ENCODE assay signal across 11 mouse cellular contexts in genomic region chr8:56063081-56063480, GRCm38 (mm10).
DNase-seq lines count a peak whose midpoint lies in the region; ATAC-seq and TF ChIP-seq lines count a peak whose summit lies in the region.
"Had no signal": no experiment of that assay in that cellular context is flagged by ENCODE, and none has a peak within 500 bp of the region (broad histone marks: within the 10 kb centered on the region; RNA-seq: fewer than 3 reads in every experiment).

No protein-coding gene starts in this region.

- no peaks in the 10 kb centered on the region for H3K27me3 ChIP-seq in hindbrain, embryonic 11.5 days (ENCODE audit: control insufficient read depth, insufficient read depth, low read length)
- H3K27me3 ChIP-seq in hindbrain, embryonic 16.5 days (replicated peaks; ENCODE audit: control insufficient read depth, insufficient read depth, low read length): no peaks in the 10 kb centered on the region
- H3K27me3 ChIP-seq in MEL (ENCODE audit: control insufficient read depth in 1 of 2, insufficient read depth in 2 of 2, low read length in 2 of 2): no peaks in the 10 kb centered on the region
- H3K27me3 ChIP-seq in liver, postnatal 0 days (ENCODE audit: insufficient read depth, low read length): no peaks in the 10 kb centered on the region
- H3K27me3 ChIP-seq in stomach, postnatal 0 days (ENCODE audit: control insufficient read depth, insufficient read depth, low read length): no peaks in the 10 kb centered on the region
- H3K27me3 ChIP-seq: embryonic facial prominence, embryonic 15.5 days; liver, embryonic 15.5 days; stomach, embryonic 15.5 days had no signal

- no peak overlapping the region for H3K4me2 ChIP-seq in hindbrain, embryonic 11.5 days (replicated peaks; ENCODE audit: low read depth, low read length)
- H3K4me2 ChIP-seq in hindbrain, embryonic 16.5 days (ENCODE audit: low read length): no peak overlapping the region
- H3K4me2 ChIP-seq in liver, postnatal 0 days (ENCODE audit: low read depth, low read length): no peak overlapping the region
- H3K4me2 ChIP-seq in stomach, postnatal 0 days (replicated peaks; ENCODE audit: low read depth): no peak overlapping the region
- H3K4me2 ChIP-seq: embryonic facial prominence, embryonic 15.5 days; liver, embryonic 15.5 days; stomach, embryonic 15.5 days had no signal

- H3K4me1 ChIP-seq in hindbrain, embryonic 11.5 days (replicated peaks; ENCODE audit: control insufficient read depth, insufficient read depth, low read length): no peaks in the 10 kb centered on the region
- H3K4me1 ChIP-seq in hindbrain, embryonic 16.5 days (ENCODE audit: control insufficient read depth, insufficient read depth, low read depth, low read length): no peaks in the 10 kb centered on the region
- no peaks in the 10 kb centered on the region for H3K4me1 ChIP-seq in MEL (ENCODE audit: control insufficient read depth in 1 of 2, insufficient read depth in 2 of 2, low read length in 2 of 2)
- H3K4me1 ChIP-seq in liver, postnatal 0 days (ENCODE audit: insufficient read depth): no peaks in the 10 kb centered on the region
- H3K4me1 ChIP-seq in stomach, postnatal 0 days (replicated peaks; ENCODE audit: control insufficient read depth, insufficient read depth): no peaks in the 10 kb centered on the region
- H3K4me1 ChIP-seq: embryonic facial prominence, embryonic 15.5 days; liver, embryonic 15.5 days; stomach, embryonic 15.5 days had no signal

- no peak overlapping the region for H3K27ac ChIP-seq in hindbrain, embryonic 11.5 days (ENCODE audit: low read depth, low read length)
- no peak overlapping the region for H3K27ac ChIP-seq in hindbrain, embryonic 16.5 days (ENCODE audit: low read depth, low read length)
- no peak overlapping the region for H3K27ac ChIP-seq in MEL (ENCODE audit: control insufficient read depth, low read depth, low read length)
- no peak overlapping the region for H3K27ac ChIP-seq in liver, postnatal 0 days (ENCODE audit: low read depth)
- H3K27ac ChIP-seq in stomach, postnatal 0 days (replicated peaks): no peak overlapping the region
- H3K27ac ChIP-seq: embryonic facial prominence, embryonic 15.5 days; liver, embryonic 15.5 days; stomach, embryonic 15.5 days had no signal

- TF ChIP-seq CTCF in MEL (IDR thresholded peaks at IDR 0.05 in 2 of 3, conservative IDR thresholded peaks at IDR 0.05 in 1 of 3; ENCODE audit: control insufficient read depth in 1 of 3, insufficient read depth in 1 of 3, low read depth in 2 of 3, low read length in 3 of 3, poor library complexity in 1 of 3, severe bottlenecking in 1 of 3): peak; percentile 20 to 46 (median 30); a peak in 5 of 6 replicates
- TF ChIP-seq CTCF in liver, postnatal 0 days (IDR thresholded peaks at IDR 0.05; ENCODE audit: low read depth): peak; percentile 82
- peak; percentile 89 for TF ChIP-seq CTCF in stomach, postnatal 0 days (IDR thresholded peaks at IDR 0.05; ENCODE audit: low read depth)

- no peaks in the 10 kb centered on the region for H3K9me3 ChIP-seq in hindbrain, embryonic 11.5 days (ENCODE audit: control insufficient read depth, low read length)
- no peaks in the 10 kb centered on the region for H3K9me3 ChIP-seq in hindbrain, embryonic 16.5 days (ENCODE audit: control insufficient read depth, low read length)
- no peaks in the 10 kb centered on the region for H3K9me3 ChIP-seq in MEL (replicated peaks; ENCODE audit: insufficient read depth, low read length)
- H3K9me3 ChIP-seq in liver, postnatal 0 days (ENCODE audit: low read length): no peaks in the 10 kb centered on the region
- H3K9me3 ChIP-seq in stomach, postnatal 0 days (ENCODE audit: control insufficient read depth, low read length): no peaks in the 10 kb centered on the region
- H3K9me3 ChIP-seq: embryonic facial prominence, embryonic 15.5 days; liver, embryonic 15.5 days; stomach, embryonic 15.5 days had no signal

- no peak overlapping the region for H3K9ac ChIP-seq in hindbrain, embryonic 11.5 days (ENCODE audit: low read depth, low read length)
- no peak overlapping the region for H3K9ac ChIP-seq in hindbrain, embryonic 16.5 days (ENCODE audit: low read depth, low read length)
- no peak overlapping the region for H3K9ac ChIP-seq in MEL (ENCODE audit: control insufficient read depth, low read depth, low read length, poor library complexity, severe bottlenecking)
- no peak overlapping the region for H3K9ac ChIP-seq in liver, postnatal 0 days (replicated peaks)
- H3K9ac ChIP-seq in stomach, postnatal 0 days (ENCODE audit: low read length): no peak overlapping the region
- H3K9ac ChIP-seq: embryonic facial prominence, embryonic 15.5 days; liver, embryonic 15.5 days; stomach, embryonic 15.5 days had no signal

- H3K4me3 ChIP-seq in hindbrain, embryonic 11.5 days (ENCODE audit: low read depth, low read length): no peak overlapping the region
- no peak overlapping the region for H3K4me3 ChIP-seq in hindbrain, embryonic 16.5 days (ENCODE audit: low read length)
- H3K4me3 ChIP-seq in MEL (ENCODE audit: control insufficient read depth in 1 of 2, insufficient read depth in 1 of 2, low read depth in 2 of 2, low read length in 2 of 2): no peak overlapping the region
- no peak overlapping the region for H3K4me3 ChIP-seq in liver, postnatal 0 days (ENCODE audit: low read depth, low read length)
- H3K4me3 ChIP-seq in stomach, postnatal 0 days (ENCODE audit: low read depth, low read length): no peak overlapping the region
- H3K4me3 ChIP-seq: embryonic facial prominence, embryonic 15.5 days; liver, embryonic 15.5 days; stomach, embryonic 15.5 days had no signal

- 18% methylated on average over 3 of the region's 3 CpGs for WGBS in hindbrain, embryonic 11.5 days
- WGBS in hindbrain, embryonic 16.5 days: 23% methylated on average over 3 of the region's 3 CpGs
- WGBS in liver, postnatal 0 days (ENCODE audit: insufficient replicate concordance): 17% methylated on average over 3 of the region's 3 CpGs
- WGBS in stomach, postnatal 0 days: 18% methylated on average over 3 of the region's 3 CpGs

- no peak for TF ChIP-seq EP300 in MEL (IDR thresholded peaks at IDR 0.05; ENCODE audit: low read depth in 1 of 2, low read length in 2 of 2)
- no peak for TF ChIP-seq EP300 in liver, postnatal 0 days (IDR thresholded peaks at IDR 0.05; ENCODE audit: low read depth)
- no peak for TF ChIP-seq EP300 in stomach, postnatal 0 days (optimal IDR thresholded peaks at IDR 0.05)

- H3K36me3 ChIP-seq in hindbrain, embryonic 11.5 days (ENCODE audit: control insufficient read depth, insufficient read depth, low read length): no peaks in the 10 kb centered on the region
- H3K36me3 ChIP-seq in hindbrain, embryonic 16.5 days (ENCODE audit: control insufficient read depth, insufficient read depth, low read length): no peaks in the 10 kb centered on the region
- H3K36me3 ChIP-seq in MEL (ENCODE audit: control insufficient read depth in 1 of 2, insufficient read depth in 2 of 2, low read length in 2 of 2): no peaks in the 10 kb centered on the region
- no peaks in the 10 kb centered on the region for H3K36me3 ChIP-seq in liver, postnatal 0 days (replicated peaks; ENCODE audit: insufficient read depth, low read length)
- H3K36me3 ChIP-seq in stomach, postnatal 0 days (ENCODE audit: control insufficient read depth, insufficient read depth, low read length): no peaks in the 10 kb centered on the region
- H3K36me3 ChIP-seq: embryonic facial prominence, embryonic 15.5 days; liver, embryonic 15.5 days; stomach, embryonic 15.5 days had no signal

- ATAC-seq in hindbrain, embryonic 11.5 days (ENCODE audit: low FRiP score): peak; percentile 71; the same call in 1 of the 2 replicates
- ATAC-seq in hindbrain, embryonic 16.5 days: no peak
- no peak for ATAC-seq in liver, postnatal 0 days
- ATAC-seq in stomach, postnatal 0 days (ENCODE audit: low FRiP score, low TSS enrichment): no peak

- TF ChIP-seq POLR2A in MEL (IDR thresholded peaks at IDR 0.05; ENCODE audit: control insufficient read depth in 1 of 2, insufficient read depth in 1 of 2, low read depth in 1 of 2, low read length in 2 of 2, poor library complexity in 1 of 2): no peak

- peak; percentile 60 for DNase-seq in hindbrain, embryonic 11.5 days (ENCODE audit: low spot score)
- peak; percentile 3 for DNase-seq in MEL (ENCODE audit: low read depth, low spot score)
- DNase-seq in c-Kit-positive CD71-negative TER-119-negative erythroid progenitor cells, embryonic 14.5 days (ENCODE audit: low read depth): peak; percentile 1
- peak; percentile 4 for DNase-seq in induced T-regulatory cell, adult 2 months (ENCODE audit: low read depth)
- DNase-seq in liver, postnatal 0 days: peak; percentile 62
- DNase-seq in stomach, postnatal 0 days (ENCODE audit: low spot score): peak; percentile 61
- no peak for DNase-seq in thymus, postnatal 10 days (ENCODE audit: low spot score in 2 of 2)

- peak; percentile 27 for TF ChIP-seq RAD21 in MEL (IDR thresholded peaks at IDR 0.05; ENCODE audit: low read depth, low read length)

- H3K79me2 ChIP-seq in MEL (ENCODE audit: control insufficient read depth, insufficient read depth, low read length, poor library complexity): no peaks in the 10 kb centered on the region

TF ChIP-seq in MEL, 35 proteins besides CTCF, POLR2A, EP300 and RAD21:
- TF ChIP-seq ZC3H11A (IDR thresholded peaks at IDR 0.05; ENCODE audit: low read depth, low read length) (no peak), SMC3 (IDR thresholded peaks at IDR 0.05; ENCODE audit: low read depth, low read length) (peak; percentile 30)

Comparison
In these comparisons a context has a peak if more than half of its experiments do, and no peak if none do; other contexts are left out.
1. DNase-seq: peak in hindbrain, embryonic 11.5 days (single experiment), MEL (single experiment), c-Kit-positive CD71-negative TER-119-negative erythroid progenitor cells, embryonic 14.5 days (single experiment), induced T-regulatory cell, adult 2 months (single experiment), liver, postnatal 0 days (single experiment) and stomach, postnatal 0 days (single experiment); none in thymus, postnatal 10 days (0 of 2).
2. CTCF ChIP-seq: peak in every context shown above with its lines; median percentile 89 in stomach, postnatal 0 days; 82 in liver, postnatal 0 days; 30 in MEL.